Mouse (Mus musculus) lung, postnatal 0 days (tissue): ENCODE data around the gene 2300002M23Rik.
A peak's percentile ranks its signal among the peaks of the same experiment; 100 is the strongest.

ENCODE experiments used
- CTCF ChIP-seq: IDR thresholded peaks from 2 replicates; pipeline ENCODE4 v1.5.1; 2016; ENCODE audit warnings: antibody characterized with exemption, mild to moderate bottlenecking
- EP300 ChIP-seq: IDR thresholded peaks from 2 replicates; pipeline ENCODE4 v1.6.1; 2016; ENCODE audit warnings: antibody characterized with exemption, mild to moderate bottlenecking, control low read depth

GRCm38 (mm10) chr17:35550143-35550494, 17.1 kb upstream of the 2300002M23Rik start:
- TF ChIP-seq CTCF = peak; percentile 35; the same call in 1 of the 2 replicates
- no peak for TF ChIP-seq EP300
